Mouse (Mus musculus): Measurements from ENCODE around the gene Gm20683.

DNA sequence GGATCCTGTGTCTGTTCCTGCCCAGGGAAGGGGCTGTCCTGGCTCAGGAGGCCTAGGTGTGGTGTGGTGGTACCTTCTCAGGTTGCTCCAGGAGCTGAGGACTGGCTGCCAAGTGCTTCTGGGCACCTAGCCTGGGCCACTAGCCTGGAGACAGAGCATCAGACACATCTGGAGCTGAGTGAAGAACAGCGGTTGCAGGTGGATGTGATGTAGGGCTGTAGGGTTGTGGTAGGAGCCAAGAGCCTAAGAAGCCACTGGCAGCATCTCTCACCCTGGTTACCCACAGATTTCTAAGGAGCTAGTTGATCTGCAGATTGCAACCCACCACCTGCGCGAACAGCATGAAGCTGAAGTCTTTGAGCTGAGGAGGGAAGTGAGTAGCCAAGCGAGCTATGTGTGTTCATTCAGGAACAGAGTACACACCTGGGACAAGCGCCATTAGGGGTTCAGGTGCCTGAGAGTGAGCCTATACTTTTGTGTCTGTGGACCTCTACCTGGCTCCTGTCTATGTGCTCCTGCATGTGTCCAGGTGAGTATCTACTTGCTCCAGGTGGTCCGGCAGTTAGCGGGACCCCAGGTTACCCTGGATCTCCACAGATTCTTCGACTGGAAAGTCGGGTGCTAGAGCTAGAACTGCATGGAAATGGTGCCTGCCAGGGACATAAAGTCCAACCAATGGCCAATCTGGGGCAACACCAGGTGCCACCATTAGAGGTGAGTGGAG lies 54.6 kb downstream of the Gm20683 start:
- no peak for TF ChIP-seq CTCF (IDR thresholded peaks at IDR 0.05; ENCODE audit: borderline replicate concordance, insufficient read depth, low read depth, low read length)
- no peak for TF ChIP-seq POLR2A (IDR thresholded peaks at IDR 0.05; ENCODE audit: borderline replicate concordance, insufficient read depth, low read length)

Measured in cerebellum, adult 2 months (tissue).